Mouse (Mus musculus): Measurements from ENCODE around the gene Dhx9.
A peak's percentile ranks its signal among the peaks of the same experiment; 100 is the strongest.
"Not testable (repeated sequence)": the region's sequence is repeated elsewhere in the genome, so short reads cannot be mapped to it uniquely, and the experiment has no call there.

The Dhx9 gene

GRCm38 (mm10) chr1:153486120-153486519 is 1.3 kb downstream of the Dhx9 start:
- DNase-seq (ENCODE audit: low spot score) = not testable (repeated sequence)

DNA sequence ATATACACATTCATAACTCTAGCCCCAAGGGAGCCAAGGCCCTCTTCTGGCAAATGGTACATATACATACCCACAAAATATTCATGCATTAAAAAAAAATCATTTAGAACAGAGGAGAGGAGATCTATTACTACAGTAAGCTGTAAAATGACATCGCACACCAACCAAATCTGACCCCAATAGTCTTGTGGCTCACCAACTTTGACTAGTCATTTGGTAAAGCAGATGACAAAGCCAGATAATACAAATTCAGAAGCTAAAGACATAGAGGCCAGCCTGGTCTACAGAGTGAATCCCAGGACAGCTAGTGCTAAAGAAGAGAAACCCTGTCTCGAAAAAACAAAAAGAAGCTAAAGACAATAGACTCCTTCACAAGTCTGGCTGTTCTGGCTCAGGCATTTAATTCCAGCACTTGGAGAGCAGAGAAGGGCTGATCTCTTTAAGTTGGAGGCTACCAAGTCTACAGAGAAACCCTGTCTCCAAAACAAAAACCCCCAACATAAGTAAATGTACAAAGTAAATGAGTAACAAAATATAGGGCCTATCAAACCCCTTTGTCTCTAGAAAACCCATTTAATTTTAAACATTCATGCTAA is 2.2 kb downstream of the Dhx9 start:
- DNase-seq (ENCODE audit: low spot score) = no peak

DNA sequence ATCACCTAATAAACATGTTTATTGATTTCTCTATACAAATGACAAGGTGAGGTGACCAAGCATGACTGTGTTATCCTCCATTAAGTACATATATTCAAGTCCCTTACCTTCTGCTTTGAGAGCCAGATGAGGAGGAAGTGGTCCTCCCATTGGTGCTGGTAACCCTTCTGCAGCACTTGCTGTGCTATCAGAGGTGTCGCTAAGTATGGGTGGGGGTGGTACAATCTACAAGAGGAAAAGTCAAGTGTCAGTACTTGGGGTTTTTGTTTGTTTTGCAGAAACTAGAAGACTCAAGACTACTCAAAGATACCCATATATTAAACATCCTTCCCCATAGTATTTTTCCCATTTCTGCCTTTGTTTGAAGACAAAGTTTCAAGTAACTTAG is 6.4 kb downstream of the Dhx9 start:
- no peak for DNase-seq (ENCODE audit: low spot score)

DNA sequence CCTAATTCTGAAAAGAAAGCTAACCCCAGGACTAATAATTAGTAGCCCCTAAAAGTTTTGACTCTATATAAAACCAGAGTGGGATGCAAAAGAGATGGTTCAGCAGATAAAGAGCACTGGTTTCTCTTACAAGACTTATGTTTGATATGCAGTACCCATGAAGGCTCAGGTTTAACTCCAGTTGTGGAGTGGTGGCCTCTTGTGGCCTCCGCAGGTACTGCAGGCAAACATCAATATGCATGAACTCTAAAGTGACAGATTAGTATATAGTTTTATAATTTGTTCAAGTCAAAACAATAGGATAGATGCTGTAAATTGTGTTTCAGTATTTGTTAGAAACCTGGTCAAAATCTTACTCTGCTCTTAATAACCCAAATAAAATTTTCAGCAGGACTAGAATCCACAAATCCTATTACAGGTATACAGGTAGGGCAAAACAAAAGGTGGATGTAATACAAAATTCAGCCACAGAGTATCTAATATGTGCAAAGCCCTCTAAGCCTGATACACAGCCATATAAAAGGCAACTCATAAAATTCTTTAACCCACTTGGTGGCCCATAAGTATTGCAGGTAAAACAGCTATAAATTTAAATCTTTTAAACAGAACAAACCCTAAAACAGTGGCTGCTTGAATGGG is 7.0 kb downstream of the Dhx9 start:
- peak; percentile 45 for DNase-seq (ENCODE audit: low spot score)

- DNase-seq (ENCODE audit: low spot score) = no peak
These were observed 8.2 kb downstream of the Dhx9 start for GRCm38 (mm10) chr1:153479296-153479695.

- no peak for DNase-seq (ENCODE audit: low spot score)
These were observed 25.7 kb downstream of the Dhx9 start for GRCm38 (mm10) chr1:153461796-153462195.

DNA sequence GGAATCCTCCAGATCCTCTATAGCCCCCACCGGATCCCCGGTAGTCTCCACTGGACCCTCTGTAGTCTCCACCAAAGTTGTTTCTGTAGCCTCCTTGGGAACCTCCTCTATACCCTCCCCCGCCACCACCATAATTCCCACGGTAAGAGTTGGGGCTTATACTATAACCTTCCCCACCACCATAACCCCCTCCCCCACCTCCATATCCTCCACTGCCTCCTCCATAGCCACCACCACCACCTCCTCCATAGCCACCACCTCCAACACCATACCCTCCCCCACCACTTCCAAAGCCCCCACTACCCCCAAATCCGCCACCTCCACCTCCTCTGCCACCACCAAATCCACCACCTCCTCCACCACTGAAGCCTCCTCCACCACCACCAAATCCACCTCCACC is 31.3 kb downstream of the Dhx9 start:
- no peak for DNase-seq (ENCODE audit: low spot score)

GRCm38 (mm10) chr1:153453146-153453642 is 34.3 kb downstream of the Dhx9 start:
- DNase-seq (ENCODE audit: low spot score) = no peak

GRCm38 (mm10) chr1:153451237-153452154 is 36.0 kb downstream of the Dhx9 start:
- DNase-seq (ENCODE audit: low spot score) = peak; percentile 29

GRCm38 (mm10) chr1:153446120-153446831 is 41.2 kb downstream of the Dhx9 start:
- DNase-seq (ENCODE audit: low spot score) = no peak

GRCm38 (mm10) chr1:153443632-153444031 is 43.8 kb downstream of the Dhx9 start:
- no peak for DNase-seq (ENCODE audit: low spot score)

DNA sequence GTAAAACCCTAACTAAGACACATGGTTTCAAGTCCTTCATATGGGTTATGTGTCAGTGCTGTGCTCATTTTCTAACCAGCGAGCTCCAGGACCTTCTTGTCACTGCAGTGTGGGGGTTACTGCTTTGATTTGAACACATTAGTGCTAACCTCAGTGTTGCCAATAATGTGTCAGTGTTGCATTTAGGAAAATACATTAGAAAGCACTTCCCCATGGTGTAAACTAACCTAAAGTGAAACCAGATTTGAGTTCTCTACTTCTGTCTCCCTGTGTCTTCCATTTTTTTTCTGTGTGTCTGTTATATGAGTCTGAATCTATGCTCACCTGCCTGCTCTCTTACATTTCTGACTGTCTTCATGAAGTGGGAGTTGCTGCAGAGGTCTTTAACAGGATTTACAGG is 44.4 kb downstream of the Dhx9 start:
- no peak for DNase-seq (ENCODE audit: low spot score)

- no peak for DNase-seq (ENCODE audit: low spot score)
These were observed 45.8 kb downstream of the Dhx9 start for GRCm38 (mm10) chr1:153441656-153442055.

GRCm38 (mm10) chr1:153440752-153441151 is 46.7 kb downstream of the Dhx9 start:
- DNase-seq (ENCODE audit: low spot score) = no peak

DNA sequence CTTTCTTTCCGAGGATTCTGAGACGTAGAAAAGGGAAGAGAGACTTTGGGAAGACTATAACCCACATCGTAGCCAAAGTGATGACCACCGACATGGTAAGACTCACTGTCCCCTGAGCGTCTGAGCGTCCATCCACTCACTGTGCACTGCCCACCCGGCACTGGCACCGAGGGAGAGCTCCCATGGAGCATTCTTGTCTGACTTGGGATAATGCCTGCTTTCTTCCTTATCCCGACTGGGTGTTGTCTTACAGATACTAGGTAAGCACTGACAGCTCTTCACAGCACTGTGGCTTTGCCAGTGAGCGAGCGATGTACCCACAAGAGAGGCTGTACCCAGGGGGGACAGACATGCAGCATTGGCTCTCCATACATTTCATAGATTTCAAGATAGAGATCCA is 49.9 kb downstream of the Dhx9 start:
- DNase-seq (ENCODE audit: low spot score) = no peak

DNA sequence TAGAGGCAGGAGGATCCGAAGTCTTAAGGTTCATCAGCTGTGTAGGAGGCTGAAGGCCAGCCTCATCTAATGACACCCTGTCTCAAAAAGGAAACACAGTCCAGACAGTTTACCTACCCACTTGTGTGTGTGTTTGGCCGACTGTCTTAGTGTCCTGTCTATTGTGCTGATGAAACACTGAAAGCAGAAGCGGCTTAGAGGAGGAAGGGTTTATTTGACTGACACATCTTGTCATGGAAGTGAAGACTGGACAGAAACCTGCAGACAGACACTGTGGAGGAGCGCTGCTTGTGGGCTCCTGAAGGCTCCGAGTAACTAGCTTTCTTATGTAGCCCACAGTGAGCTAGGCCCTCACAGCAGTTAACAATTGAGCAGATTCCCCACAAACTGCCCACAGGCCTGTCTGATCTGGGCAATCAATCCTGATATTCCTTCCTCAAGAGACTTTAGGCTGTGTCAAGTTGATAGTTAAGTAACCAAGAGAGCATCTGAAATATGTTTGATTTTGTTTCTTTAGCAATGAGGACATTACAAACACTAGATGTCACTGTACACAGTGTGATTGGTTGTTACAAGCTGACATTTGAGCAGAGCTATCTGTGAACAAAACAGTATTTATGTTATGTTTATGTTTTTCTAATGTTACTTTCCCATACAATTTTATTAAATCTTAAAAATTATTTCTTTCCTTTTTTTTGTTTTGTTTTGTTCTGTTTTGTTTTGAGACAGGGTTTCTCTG is 53.4 kb downstream of the Dhx9 start:
- no peak for DNase-seq (ENCODE audit: low spot score)

- no peak for DNase-seq (ENCODE audit: low spot score)
These were observed 55.1 kb downstream of the Dhx9 start for GRCm38 (mm10) chr1:153432329-153432728.

DNA sequence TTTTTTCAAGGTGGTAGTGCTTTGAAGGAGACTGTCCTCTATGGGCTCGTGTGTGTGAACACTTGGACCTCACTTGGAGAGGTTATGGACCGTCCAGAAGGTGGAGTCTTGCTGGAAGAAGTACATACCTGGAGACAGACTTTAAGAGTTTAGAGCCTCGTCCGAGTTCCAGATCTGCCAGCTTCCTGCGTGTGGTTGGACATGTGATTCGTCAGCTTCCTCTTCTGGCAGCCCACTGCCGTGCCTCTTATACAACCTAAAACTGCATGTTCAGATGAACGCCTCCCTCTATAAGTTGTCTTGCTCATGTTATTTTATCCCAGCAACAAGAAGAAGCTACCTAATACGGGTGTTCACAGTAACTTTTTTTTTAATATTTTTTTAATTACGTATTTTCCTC is 55.8 kb downstream of the Dhx9 start:
- no peak for DNase-seq (ENCODE audit: low spot score)

DNA sequence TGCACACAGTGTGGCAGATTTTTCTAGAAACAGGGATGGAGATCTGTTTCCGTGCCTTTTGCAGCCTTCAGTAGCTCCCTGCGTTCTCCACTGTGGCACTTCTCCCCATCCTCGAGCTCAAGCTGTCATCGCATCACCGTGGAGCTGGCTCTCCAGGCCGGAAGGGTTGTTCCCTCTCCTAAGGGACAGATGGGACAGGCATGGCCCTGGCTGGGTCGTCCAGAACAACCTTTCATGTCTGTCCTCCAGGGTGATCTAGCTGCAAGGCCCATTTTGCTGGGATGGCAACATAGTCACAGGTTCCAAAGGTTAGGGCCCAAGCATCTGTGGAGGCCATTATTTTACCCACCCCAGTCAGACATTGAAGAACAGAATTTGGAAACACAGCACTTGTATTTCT is 56.3 kb downstream of the Dhx9 start:
- DNase-seq (ENCODE audit: low spot score) = no peak

DNA sequence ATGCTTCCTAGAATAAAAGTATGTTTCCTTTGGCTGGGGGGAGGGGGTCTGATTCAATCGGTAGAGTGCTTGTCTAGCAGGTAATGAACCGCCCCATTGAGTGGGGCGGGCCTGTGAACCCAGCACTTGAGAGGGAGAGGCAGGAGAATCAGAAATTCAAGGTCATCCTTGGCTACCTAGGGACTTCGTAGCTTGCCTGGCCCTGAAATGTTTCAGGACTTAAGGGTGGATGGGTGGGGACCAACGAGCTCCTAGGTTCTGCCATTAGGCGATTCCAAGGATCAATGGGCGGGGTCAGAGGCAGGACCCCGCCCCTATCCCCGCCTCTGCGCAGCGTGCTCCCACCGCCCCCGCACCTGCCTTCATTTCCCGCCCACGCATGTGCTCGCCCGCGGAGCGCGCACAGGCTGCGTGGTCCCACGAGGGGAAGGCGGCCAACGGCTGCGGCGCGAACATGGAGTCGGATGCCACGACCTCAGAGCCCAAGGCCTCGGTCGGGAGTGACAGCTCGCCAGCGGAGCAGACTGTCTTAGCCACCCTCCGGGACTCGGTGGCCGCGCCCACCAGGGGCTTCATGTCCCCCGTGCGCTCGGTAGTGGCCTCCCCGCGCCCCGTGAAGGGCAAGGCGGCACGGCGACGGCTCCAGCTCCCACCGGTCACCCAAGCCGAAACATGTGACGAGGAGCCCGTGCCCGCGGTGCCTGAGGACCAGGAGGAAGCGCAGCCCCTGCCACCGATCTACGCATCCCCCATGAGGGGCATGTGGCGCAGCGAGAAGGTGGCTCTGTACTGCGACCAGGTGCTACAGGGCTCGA is 62.5 kb downstream of the Dhx9 start, which contains the start of gene Shcbp1l:
Gene Shcbp1l (plus strand): TSS at position 393 of the 815 bp plus-strand sequence.
- peak; percentile 80 for DNase-seq (ENCODE audit: low spot score)

DNA sequence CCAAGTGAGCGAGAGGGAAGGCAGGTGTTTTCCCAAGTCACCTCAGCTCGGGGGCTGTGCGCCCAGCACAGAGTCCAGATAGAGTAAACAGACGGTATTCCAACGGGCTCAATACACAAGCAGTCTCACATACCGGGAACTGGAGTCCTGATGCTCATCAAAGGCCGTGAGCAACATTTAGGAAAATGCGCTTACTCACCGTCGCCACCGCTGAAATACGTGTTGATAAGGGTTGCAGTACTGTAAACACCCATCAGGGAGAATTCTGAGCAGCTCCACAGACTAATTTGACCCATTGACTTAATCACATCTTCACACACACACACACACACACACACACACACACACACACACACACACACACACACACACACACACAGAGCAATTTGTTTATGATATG is 63.2 kb downstream of the Dhx9 start:
- DNase-seq (ENCODE audit: low spot score) = no peak
